Mouse (Mus musculus) heart, postnatal 0 days (tissue): ENCODE results near the gene Gm42421. TPM values are rescaled to one million over a fixed set of nuclear protein-coding genes. Genes with fewer than 3 reads are reported as not detected.

Source experiments
- ATAC-seq: fragments of 200-750 bp; cut with Nextera tagmentation; 2 replicates; pipeline ENCODE4 v1.8.0; 2017; ENCODE audit warnings: low read depth, moderate number of reproducible peaks, moderate library complexity; ENCODE audit not compliant: insufficient read depth
- DNase-seq: peaks from one replicate; pipeline ENCODE4 v3.0.0-alpha.2; 2016; ENCODE audit warnings: low spot score
- H3K27ac ChIP-seq: fragments of 300-500 bp; sonication (generic); 2 replicates; pipeline ENCODE4 v1.5.1; 2014; ENCODE audit warnings: low read depth, mild to moderate bottlenecking
- H3K27me3 ChIP-seq: fragments of 300-500 bp; sonication (generic); 2 replicates; pipeline ENCODE4 v1.6.1; 2014; ENCODE audit warnings: low read length, mixed read lengths; ENCODE audit not compliant: control insufficient read depth, insufficient read depth
- H3K36me3 ChIP-seq: fragments of 300-500 bp; sonication (generic); replicated peaks from 2 replicates; pipeline ENCODE4 v1.6.1; 2014; ENCODE audit warnings: low read length, mixed read lengths; ENCODE audit not compliant: control insufficient read depth, insufficient read depth
- H3K4me1 ChIP-seq: fragments of 300-500 bp; sonication (generic); 2 replicates; pipeline ENCODE4 v1.6.1; 2014; ENCODE audit warnings: antibody characterized with exemption; ENCODE audit not compliant: control insufficient read depth, insufficient read depth
- H3K4me2 ChIP-seq: fragments of 300-500 bp; sonication (generic); 2 replicates; pipeline ENCODE4 v1.6.1; 2014; ENCODE audit warnings: low read depth, mild to moderate bottlenecking, low read length, moderate library complexity
- H3K4me3 ChIP-seq: fragments of 300-500 bp; sonication (generic); 2 replicates; pipeline ENCODE4 v1.5.1; 2014; ENCODE audit warnings: low read depth, low read length
- H3K9ac ChIP-seq: fragments of 300-500 bp; sonication (generic); replicated peaks from 2 replicates; pipeline ENCODE4 v1.6.1; 2014; ENCODE audit warnings: low read depth, low read length, mixed read lengths
- H3K9me3 ChIP-seq: fragments of 300-500 bp; sonication (generic); replicated peaks from 2 replicates; pipeline ENCODE4 v1.6.1; 2016; ENCODE audit warnings: low read length; ENCODE audit not compliant: control insufficient read depth
- CTCF ChIP-seq: IDR thresholded peaks from 2 replicates; pipeline ENCODE4 v1.5.1; 2016; ENCODE audit warnings: antibody characterized with exemption, control low read depth, low read depth
- EP300 ChIP-seq: IDR thresholded peaks from 2 replicates; pipeline ENCODE4 v1.6.1; 2016; ENCODE audit warnings: antibody characterized with exemption, low read depth
- WGBS: fragments of 180-500 bp; shearing (Covaris S2); extraction: QIAGEN DNeasy Blood & Tissue Kit; methylation state at CpG from one replicate; pipeline ENCODE4 v1.1.7; 2014; 5-methylcytosine and 5-hydroxymethylcytosine counted together
- polyA plus RNA-seq: library from polyadenylated mRNA; unstranded; fragments of >200 nt; fragmentation: Nextera tagmentation; extraction: Ambion mirVana; gene quantifications from 2 replicates; pipeline ENCODE4 v1.2.1, GENCODE M21; 2015
- total RNA-seq: library from RNA; depleted of rRNA; stranded (reverse); fragments of >200 nt; gene quantifications from 2 replicates; pipeline ENCODE4 v1.2.3, GENCODE M21; 2014; ENCODE audit warnings: low replicate concordance; rRNA removed

Gene Gm42421
- 5.8 TPM in 1 of 2 replicates, not detected in the other for total RNA-seq
- polyA plus RNA-seq: 0.29 and 0.54 TPM in 2 replicates

DNA sequence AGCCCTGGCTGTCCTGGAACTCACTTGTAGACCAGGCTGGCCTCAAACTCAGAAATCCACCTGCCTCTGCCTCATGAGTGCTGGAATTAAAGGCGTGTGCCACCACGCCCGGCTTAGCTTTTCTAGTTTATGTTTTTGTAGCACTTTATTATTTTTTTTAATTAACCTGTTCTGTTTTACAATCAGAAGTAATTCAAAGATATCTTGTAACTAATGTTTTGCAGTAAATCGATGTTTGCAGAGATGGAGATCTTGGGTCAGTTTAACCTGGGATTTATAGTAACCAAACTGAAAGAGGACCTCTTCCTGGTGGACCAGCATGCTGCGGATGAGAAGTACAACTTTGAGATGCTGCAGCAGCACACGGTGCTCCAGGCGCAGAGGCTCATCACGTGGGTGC, at the start of gene Gm42421:
TSS of gene Gm42421 (plus strand) at position 301 of the 400 bp plus-strand sequence.
- Histone ChIP-seq H3K9ac (no peak within 1 kb of the TSS), H3K36me3 (peaks cover 72% of the 10 kb centered on the region), H3K27ac (no peak within 1 kb of the TSS), H3K4me2 (no peak within 1 kb of the TSS), H3K4me3 (no peak within 1 kb of the TSS), H3K4me1 (no peaks in the 10 kb centered on the region), H3K9me3 (no peaks in the 10 kb centered on the region), H3K27me3 (no peaks in the 10 kb centered on the region)
- 96% methylated on average over 8 of the region's 8 CpGs for WGBS
- DNase-seq (no peak), ATAC-seq (no peak)
- no peak for TF ChIP-seq CTCF
- TF ChIP-seq EP300: no peak

DNA sequence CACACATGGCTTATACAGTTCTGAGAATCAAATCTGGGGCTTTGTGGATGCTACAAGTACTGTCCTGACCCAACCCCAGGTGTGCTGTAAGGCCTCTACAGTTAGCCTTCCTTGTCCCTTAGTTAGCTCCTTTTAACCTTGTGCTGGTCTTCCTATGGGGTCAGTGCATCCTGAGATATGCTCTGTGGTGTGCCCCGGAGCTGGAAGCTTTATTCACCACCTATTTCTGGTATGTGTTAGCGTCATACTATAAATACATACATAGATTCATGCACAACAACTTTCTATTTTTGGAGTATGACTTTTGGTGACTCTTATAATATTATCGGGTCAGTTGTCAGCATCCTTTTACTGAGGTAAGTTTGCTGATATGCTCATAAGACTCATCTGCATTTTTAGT, 42.7 kb upstream of the Gm42421 start:
- ATAC-seq: peak; percentile 82
- Histone ChIP-seq H3K9me3 (no peaks in the 10 kb centered on the region), H3K36me3 (peaks cover 89% of the 10 kb centered on the region), H3K27me3 (no peaks in the 10 kb centered on the region), H3K9ac (no peak overlapping the region), H3K27ac (peak overlapping the region; percentile 22), H3K4me2 (no peak overlapping the region), H3K4me1 (no peaks in the 10 kb centered on the region), H3K4me3 (no peak overlapping the region)
- DNase-seq: peak; percentile 21
- no peak for TF ChIP-seq EP300
- TF ChIP-seq CTCF: no peak
- WGBS: 43% methylated on average over 3 of the region's 3 CpGs

DNA sequence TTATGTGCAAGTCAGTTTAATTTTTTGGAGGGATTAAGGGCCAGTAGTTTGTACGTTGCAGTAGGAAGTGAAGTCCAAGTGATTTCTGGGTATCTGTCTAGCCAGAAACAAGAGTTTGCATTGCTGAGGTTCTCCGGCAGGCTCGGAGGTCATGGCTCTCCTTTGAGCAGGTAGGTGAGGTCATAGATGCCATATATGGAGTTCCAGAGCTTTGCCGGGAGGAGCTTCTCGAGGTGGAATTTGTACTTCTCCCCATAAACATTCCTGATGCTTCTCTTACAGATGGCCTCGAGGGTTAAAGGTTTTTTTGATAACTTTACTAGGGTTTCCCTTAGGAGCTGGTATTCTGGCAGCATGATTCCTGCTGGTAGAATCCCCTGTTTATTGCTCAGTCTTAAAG, 37.2 kb upstream of the Gm42421 start:
- H3K36me3 ChIP-seq: peaks cover 73% of the 10 kb centered on the region
- no peaks in the 10 kb centered on the region for H3K4me1 ChIP-seq
- DNase-seq: no peak
- no peaks in the 10 kb centered on the region for H3K27me3 ChIP-seq
- TF ChIP-seq CTCF: no peak
- no peak for TF ChIP-seq EP300
- no peak for ATAC-seq
- H3K9ac ChIP-seq: no peak overlapping the region
- H3K4me2 ChIP-seq: no peak overlapping the region
- no peaks in the 10 kb centered on the region for H3K9me3 ChIP-seq
- WGBS: 63% methylated on average over 6 of the region's 6 CpGs
- no peak overlapping the region for H3K4me3 ChIP-seq
- H3K27ac ChIP-seq: no peak overlapping the region

- ATAC-seq (peak; percentile 63; the same call in 1 of the 2 replicates), DNase-seq (peak; percentile 48)
- H3K4me2 ChIP-seq: no peak overlapping the region
- H3K27ac ChIP-seq: no peak overlapping the region
- no peak overlapping the region for H3K4me3 ChIP-seq
- no peak overlapping the region for H3K9ac ChIP-seq
- TF ChIP-seq EP300 (no peak), CTCF (no peak)
- H3K9me3 ChIP-seq: no peaks in the 10 kb centered on the region
- H3K27me3 ChIP-seq: no peaks in the 10 kb centered on the region
- peaks cover 64% of the 10 kb centered on the region for H3K36me3 ChIP-seq
- H3K4me1 ChIP-seq: no peaks in the 10 kb centered on the region
- 39% methylated on average over 9 of the region's 9 CpGs for WGBS
Measured at GRCm38 (mm10) chr5:143892255-143892886, 35.6 kb upstream of the Gm42421 start.

- WGBS: 75% methylated on average over 5 of the region's 5 CpGs
- DNase-seq (no peak), ATAC-seq (no peak)
- no peak overlapping the region for H3K4me2 ChIP-seq
- H3K36me3 ChIP-seq: peaks cover 64% of the 10 kb centered on the region
- H3K4me3 ChIP-seq: no peak overlapping the region
- no peaks in the 10 kb centered on the region for H3K4me1 ChIP-seq
- no peak overlapping the region for H3K9ac ChIP-seq
- H3K27me3 ChIP-seq: no peaks in the 10 kb centered on the region
- H3K27ac ChIP-seq: no peak overlapping the region
- no peaks in the 10 kb centered on the region for H3K9me3 ChIP-seq
- no peak for TF ChIP-seq EP300
- no peak for TF ChIP-seq CTCF
Measured at GRCm38 (mm10) chr5:143893396-143893795, 34.6 kb upstream of the Gm42421 start.
